Mouse (Mus musculus): Measurements from ENCODE around the gene Cabcoco1.

The Cabcoco1 gene

DNA sequence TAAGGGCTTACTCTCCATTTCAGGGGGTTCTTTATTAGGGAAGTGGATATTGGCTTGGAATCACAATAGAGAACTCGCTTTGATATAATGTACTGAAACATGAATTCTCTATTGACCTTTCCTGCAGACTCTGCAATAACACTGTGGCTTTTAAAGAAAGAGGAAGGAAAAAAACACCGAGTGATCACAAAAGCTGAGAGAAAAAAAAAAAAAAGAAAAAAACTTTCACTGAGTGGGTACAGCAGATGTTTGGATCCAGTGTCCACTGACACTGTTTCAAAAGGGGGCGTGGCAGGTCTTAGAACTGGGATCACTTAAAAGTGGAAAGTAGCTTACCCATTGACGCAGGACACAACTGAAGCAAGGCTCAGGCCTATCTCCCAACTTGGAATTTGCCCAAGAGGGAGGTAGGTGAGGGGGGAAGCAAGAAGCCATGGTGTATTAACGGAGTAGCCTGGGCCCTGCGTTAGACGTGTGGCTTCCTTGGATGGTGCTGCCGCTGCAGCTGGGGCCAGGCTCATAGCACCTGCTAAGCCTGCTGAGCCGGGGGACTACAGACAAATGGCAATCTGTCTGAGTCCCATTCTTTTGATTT, 107.6 kb downstream of the Cabcoco1 start:
- no peak for DNase-seq

DNA sequence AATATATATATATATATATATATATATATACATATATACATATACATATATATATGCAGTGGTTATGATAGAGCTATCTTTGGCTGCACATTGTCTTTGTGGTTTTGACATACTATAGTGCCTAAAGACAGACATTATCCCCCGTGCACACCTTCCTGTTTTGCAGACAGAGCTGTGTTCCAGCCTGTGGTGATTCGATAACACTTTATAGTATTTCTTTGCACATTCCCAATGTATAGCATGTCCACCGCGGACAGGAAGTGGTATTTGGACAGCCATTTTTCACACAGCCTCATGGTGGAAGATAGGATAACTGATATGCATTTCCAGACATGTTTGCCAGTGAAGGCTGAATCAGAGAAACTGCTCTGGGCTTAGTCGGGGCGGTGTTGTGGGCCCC, 110.3 kb downstream of the Cabcoco1 start:
- DNase-seq: no peak

- DNase-seq: no peak
These were observed 110.8 kb downstream of the Cabcoco1 start for GRCm38 (mm10) chr10:68430929-68431328.

- no peak for DNase-seq
These were observed 121.2 kb downstream of the Cabcoco1 start for GRCm38 (mm10) chr10:68420393-68420920.

- no peak for DNase-seq
These were observed 121.8 kb downstream of the Cabcoco1 start for GRCm38 (mm10) chr10:68419893-68420292.

DNA sequence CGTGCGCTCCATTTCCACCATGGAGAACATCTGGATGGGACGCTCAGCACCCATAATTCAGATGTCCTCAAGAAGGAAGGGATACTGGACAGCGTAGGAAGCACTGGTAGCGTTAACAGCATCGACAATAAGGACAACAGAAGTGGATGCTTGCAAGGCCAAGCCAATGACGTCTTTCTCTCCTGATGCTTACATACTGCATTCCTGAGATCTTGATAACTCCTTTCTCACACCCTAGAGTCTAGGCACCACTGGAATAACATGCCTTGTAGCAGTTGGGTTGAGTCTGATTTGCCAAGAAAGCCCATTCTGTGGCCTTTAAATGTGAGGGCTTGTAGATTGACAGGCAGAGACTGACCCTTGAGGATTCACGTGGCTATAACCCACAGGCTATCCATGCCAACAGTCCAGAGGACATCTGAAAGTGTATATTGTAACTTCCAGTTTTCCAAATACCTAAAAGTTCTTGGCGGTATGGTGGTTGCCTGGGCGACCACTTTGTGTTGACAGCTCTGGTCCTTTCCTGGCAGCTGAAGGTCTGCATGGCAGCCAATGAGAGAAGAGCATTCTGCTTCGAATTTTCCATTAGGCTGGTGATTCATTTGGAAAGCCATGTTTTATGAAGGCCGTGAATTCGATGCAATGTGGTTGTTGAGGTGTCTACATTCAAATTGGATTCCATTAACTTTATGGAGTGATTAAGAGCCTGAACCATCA, 124.5 kb downstream of the Cabcoco1 start:
- no peak for DNase-seq

DNA sequence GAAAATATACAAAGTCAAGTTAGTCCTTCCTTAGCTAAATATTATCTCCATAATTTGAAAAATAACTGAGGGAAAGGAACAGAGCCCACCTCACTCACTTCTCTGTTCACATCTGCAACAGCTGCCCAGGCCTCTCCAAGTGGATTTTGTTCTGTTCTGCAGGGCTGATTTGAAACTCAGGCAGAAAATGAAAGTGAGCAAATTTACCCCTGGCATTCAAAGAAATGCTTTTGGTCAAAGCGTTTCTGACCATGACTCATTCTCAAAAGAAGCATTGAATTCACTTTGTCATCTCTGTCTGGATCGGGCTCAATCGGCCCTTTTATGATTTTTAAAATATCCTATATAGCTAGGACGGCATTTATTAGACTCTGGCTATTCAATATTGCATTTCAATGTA, 135.8 kb downstream of the Cabcoco1 start:
- no peak for DNase-seq

- no peak for DNase-seq
These were observed 144.9 kb downstream of the Cabcoco1 start for GRCm38 (mm10) chr10:68396786-68397185.

- DNase-seq: no peak
These were observed 145.6 kb downstream of the Cabcoco1 start for GRCm38 (mm10) chr10:68396083-68396482.

GRCm38 (mm10) chr10:68391640-68392039, 150.1 kb downstream of the Cabcoco1 start:
- DNase-seq: no peak

DNA sequence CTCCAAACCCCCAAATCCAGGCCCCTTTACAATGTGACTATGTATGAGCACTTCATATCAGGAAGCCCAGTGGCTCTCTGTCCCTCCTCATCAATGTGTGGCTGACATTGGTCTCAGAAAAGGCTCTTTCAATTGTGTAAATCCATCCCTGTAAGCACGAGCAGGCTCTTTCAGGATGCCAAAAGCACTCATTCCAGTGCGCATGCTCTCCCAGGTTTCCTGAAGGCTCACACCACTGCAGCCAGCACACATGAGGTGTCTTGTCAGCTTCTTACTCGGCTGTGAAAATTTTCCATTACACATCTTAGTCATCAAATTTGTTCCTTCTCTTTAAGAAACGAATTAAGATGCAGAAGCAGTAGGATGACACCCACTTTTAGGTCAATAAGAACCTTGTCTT, 152.9 kb downstream of the Cabcoco1 start:
- DNase-seq: no peak

DNA sequence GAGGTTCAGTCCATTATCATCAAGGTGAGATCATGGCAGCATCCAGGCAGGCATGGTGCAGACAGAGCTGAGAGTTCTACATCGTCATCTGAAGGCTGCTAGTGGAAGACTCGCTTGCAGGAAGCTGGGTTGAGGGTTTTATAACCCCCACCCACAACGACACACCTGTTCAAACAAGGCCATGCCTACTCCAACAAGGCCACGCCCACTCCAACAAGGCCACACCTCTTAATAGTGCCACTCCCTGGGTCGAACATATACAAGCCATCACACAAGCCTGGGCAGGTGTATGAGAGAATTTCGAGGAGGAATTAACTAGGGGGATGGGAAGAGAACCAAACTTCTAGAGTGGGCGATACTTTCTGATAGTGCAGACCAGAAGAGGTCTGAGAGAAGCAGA, 153.6 kb downstream of the Cabcoco1 start:
- DNase-seq: no peak

Measured in kidney, postnatal 14 days (tissue).